ENCODE assay signal across 7 mouse cellular contexts in the genomic region with DNA sequence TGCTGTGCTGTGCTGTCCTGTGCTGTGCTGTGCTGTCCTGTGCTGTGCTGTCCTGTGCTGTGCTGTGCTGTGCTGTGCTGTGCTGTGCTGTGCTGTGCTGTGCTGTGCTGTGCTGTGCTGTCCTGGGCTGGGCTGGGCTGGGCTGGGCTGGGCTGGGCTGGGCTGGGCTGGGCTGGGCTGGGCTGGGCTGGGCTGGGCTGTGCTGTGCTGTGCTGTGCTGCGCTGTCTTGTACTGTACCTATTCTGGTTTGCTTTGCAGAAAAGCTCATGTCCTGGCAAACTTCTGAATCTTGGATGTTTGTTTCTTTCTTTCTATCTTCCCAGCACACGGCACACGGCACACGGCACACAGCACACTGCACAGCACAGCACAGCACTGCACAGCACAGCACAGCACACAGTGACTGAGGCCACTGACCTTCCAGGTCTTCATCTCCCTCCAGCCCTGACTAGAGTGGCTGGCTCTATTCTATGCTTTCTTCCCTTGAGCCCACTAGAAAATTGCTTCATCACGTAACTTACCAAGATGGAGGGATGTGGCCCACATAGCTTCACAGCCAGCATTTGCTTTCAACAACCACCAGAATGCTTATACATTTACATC.
DNase-seq lines count a peak whose midpoint lies in the region; ATAC-seq and TF ChIP-seq lines count a peak whose summit lies in the region.
"Not testable (repeated sequence)": the region's sequence is repeated elsewhere in the genome, so short reads cannot be mapped to it uniquely, and the experiment has no call there.

No protein-coding gene starts in this region.

- WGBS in liver, embryonic 12.5 days (ENCODE audit: insufficient replicate concordance), result 83% methylated on average over 5 of the region's 5 CpGs
- 71% methylated on average over 5 of the region's 5 CpGs for whole genome bisulfite sequencing in liver, embryonic 13.5 days (ENCODE audit: insufficient replicate concordance)
- WGBS in liver, embryonic 14.5 days (ENCODE audit: insufficient replicate concordance), result 71% methylated on average over 5 of the region's 5 CpGs
- 67% methylated on average over 5 of the region's 5 CpGs for WGBS in liver, embryonic 15.5 days (ENCODE audit: insufficient replicate concordance)
- WGBS in liver, embryonic 16.5 days (ENCODE audit: insufficient replicate concordance), result 71% methylated on average over 5 of the region's 5 CpGs

- not testable (repeated sequence) for TF ChIP-seq CTCF in liver, embryonic 14.5 days (IDR thresholded peaks at IDR 0.05; ENCODE audit: low read depth)

- peak; percentile 79 for ATAC-seq in liver, embryonic 12.5 days
- ATAC-seq in liver, embryonic 13.5 days (ENCODE audit: low read depth), result peak; percentile 83
- peak; percentile 74 for ATAC-seq in liver, embryonic 14.5 days (ENCODE audit: insufficient read depth)
- ATAC-seq in liver, embryonic 15.5 days (ENCODE audit: insufficient read depth), result peak; percentile 57
- peak; percentile 27; the same call in 1 of the 2 replicates for ATAC-seq in liver, embryonic 16.5 days (ENCODE audit: low read depth)

- not testable (repeated sequence) for H3K36me3 ChIP-seq in liver, embryonic 12.5 days; liver, embryonic 13.5 days; liver, embryonic 14.5 days (replicated peaks; ENCODE audit: control insufficient read depth, insufficient read depth, low read depth); liver, embryonic 15.5 days (replicated peaks); liver, embryonic 16.5 days (ENCODE audit: control insufficient read depth, insufficient read depth)

- H3K9me3 ChIP-seq in liver, embryonic 12.5 days (replicated peaks); liver, embryonic 13.5 days (replicated peaks); liver, embryonic 14.5 days (ENCODE audit: control insufficient read depth, low read length); liver, embryonic 15.5 days (replicated peaks); liver, embryonic 16.5 days (replicated peaks; ENCODE audit: control insufficient read depth, low read length): not testable (repeated sequence)

- DNase-seq in heart, adult 11 months, result peak; percentile 28
- DNase-seq in liver, result peak; percentile 23
- not testable (repeated sequence) for DNase-seq in liver, embryonic 13.5 days; liver, embryonic 14.5 days (ENCODE audit: low read depth in 3 of 3, low spot score in 3 of 3)

- TF ChIP-seq EP300 in liver, embryonic 14.5 days (IDR thresholded peaks at IDR 0.05; ENCODE audit: low read depth), result not testable (repeated sequence)

- H3K4me2 ChIP-seq in liver, embryonic 12.5 days, result peak overlapping the region; percentile 46
- H3K4me2 ChIP-seq in liver, embryonic 13.5 days, result peak overlapping the region; percentile 49
- H3K4me2 ChIP-seq in liver, embryonic 14.5 days (ENCODE audit: low read depth), result peak overlapping the region; percentile 32
- H3K4me2 ChIP-seq in liver, embryonic 15.5 days, result peak overlapping the region; percentile 30; the same call in 1 of the 2 replicates
- H3K4me2 ChIP-seq in liver, embryonic 16.5 days (ENCODE audit: low read depth, low read length), result peak overlapping the region; percentile 30; the same call in 1 of the 2 replicates

- H3K9ac ChIP-seq in liver, embryonic 12.5 days; liver, embryonic 13.5 days; liver, embryonic 14.5 days (replicated peaks); liver, embryonic 15.5 days; liver, embryonic 16.5 days (ENCODE audit: low read depth, low read length): not testable (repeated sequence)

- peaks cover 18% of the 10 kb centered on the region for H3K4me1 ChIP-seq in liver, embryonic 12.5 days
- peaks cover 20% of the 10 kb centered on the region for H3K4me1 ChIP-seq in liver, embryonic 13.5 days (replicated peaks)
- peaks cover 10 to 16% of the 10 kb centered on the region in 2 experiments for H3K4me1 ChIP-seq in liver, embryonic 14.5 days (replicated peaks; ENCODE audit: control insufficient read depth in 2 of 2, insufficient read depth in 2 of 2, low read length in 1 of 2)
- peaks cover 23% of the 10 kb centered on the region for H3K4me1 ChIP-seq in liver, embryonic 15.5 days (replicated peaks)
- H3K4me1 ChIP-seq in liver, embryonic 16.5 days (ENCODE audit: control insufficient read depth, low read depth, low read length), result not testable (repeated sequence)

- H3K27ac ChIP-seq in liver, embryonic 12.5 days; liver, embryonic 13.5 days; liver, embryonic 14.5 days; liver, embryonic 15.5 days (replicated peaks); liver, embryonic 16.5 days (ENCODE audit: low read length): not testable (repeated sequence)

- H3K4me3 ChIP-seq in liver, embryonic 12.5 days; liver, embryonic 14.5 days (ENCODE audit: insufficient read depth in 1 of 2, low read depth in 2 of 2, low read length in 2 of 2); liver, embryonic 15.5 days (replicated peaks); liver, embryonic 16.5 days (ENCODE audit: low read depth, low read length): not testable (repeated sequence)
- H3K4me3 ChIP-seq in liver, embryonic 13.5 days (replicated peaks), result 0 out of 2 replicates have a peak overlapping the region, but pooled peaks have one; percentile 13

- H3K27me3 ChIP-seq in liver, embryonic 12.5 days (replicated peaks), result peaks cover 28% of the 10 kb centered on the region
- not testable (repeated sequence) for H3K27me3 ChIP-seq in liver, embryonic 13.5 days; liver, embryonic 14.5 days (ENCODE audit: control insufficient read depth, insufficient read depth, low read length); liver, embryonic 16.5 days (ENCODE audit: control insufficient read depth, insufficient read depth, low read depth, low read length)
- peaks cover 24% of the 10 kb centered on the region for H3K27me3 ChIP-seq in liver, embryonic 15.5 days

Comparison
In these comparisons a context has a peak if more than half of its experiments do, and no peak if none do; other contexts are left out.
1. ATAC-seq: peak in every context shown above with its lines; median percentile 83 in liver, embryonic 13.5 days; 79 in liver, embryonic 12.5 days; 74 in liver, embryonic 14.5 days; 57 in liver, embryonic 15.5 days; 27 in liver, embryonic 16.5 days.